Mouse (Mus musculus): ENCODE measurements around the gene Lrit3. TPM values are rescaled to one million over a fixed set of nuclear protein-coding genes. Genes with fewer than 3 reads are reported as not detected.
"Not testable (repeated sequence)": the region's sequence is repeated elsewhere in the genome, so short reads cannot be mapped to it uniquely, and the experiment has no call there.

The Lrit3 gene
- total and polyA plus RNA-seq, 3 experiments, result not detected

GRCm38 (mm10) chr3:129766971-129767794 lies 36.6 kb downstream of the Lrit3 start:
- in situ Hi-C loops (cut with MboI; ENCODE audit: low pct_ligation_motif_present, low pct_unique_long_range_greater_than_20kb, low sequenced_read_pairs), result no loop called here
- DNase-seq (ENCODE audit: extremely low read depth), result no peak

DNA sequence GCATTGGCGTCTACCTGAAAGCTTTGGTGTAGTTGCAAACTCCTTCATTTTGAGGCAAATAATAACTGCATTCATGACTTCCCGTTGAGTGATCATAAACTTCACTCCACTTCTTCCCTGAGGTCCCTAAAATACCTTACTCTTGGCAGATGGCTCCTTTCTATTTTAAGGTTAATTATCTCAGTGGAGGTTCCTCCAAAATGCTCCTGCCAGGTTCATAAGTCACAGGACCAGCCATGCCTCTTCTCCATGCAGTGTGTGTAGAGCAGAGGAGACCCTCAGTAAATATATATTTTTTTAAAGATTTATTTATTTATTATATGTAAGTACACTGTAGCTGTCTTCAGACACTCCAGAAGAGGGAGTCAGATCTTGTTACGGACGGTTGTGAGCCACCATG lies 37.7 kb downstream of the Lrit3 start:
- Histone ChIP-seq H3K9ac (ENCODE audit: insufficient read depth, low read depth) (no peak overlapping the region), H3K36me3 (replicated peaks in 1 of 2; ENCODE audit: control insufficient read depth in 1 of 2, insufficient read depth in 1 of 2, low read length in 1 of 2) (no peaks in the 10 kb centered on the region), H3K79me2 (replicated peaks; ENCODE audit: control insufficient read depth, extremely low read depth, insufficient read depth, poor library complexity, severe bottlenecking) (no peaks in the 10 kb centered on the region), H3K4me1 (ENCODE audit: control insufficient read depth in 1 of 2, insufficient read depth in 2 of 2) (no peaks in the 10 kb centered on the region), H3K9me3 (replicated peaks; ENCODE audit: low read length) (no peaks in the 10 kb centered on the region), H3K4me3 (replicated peaks in 1 of 3; ENCODE audit: low read depth in 2 of 3, low read length in 2 of 3, poor library complexity in 1 of 3) (no peak overlapping the region), H3K27me3 (replicated peaks) (no peaks in the 10 kb centered on the region), H3K4me2 (ENCODE audit: insufficient read depth, low read depth, poor library complexity, severe bottlenecking) (no peak overlapping the region), H3K27ac (ENCODE audit: insufficient read depth, low read depth) (no peak overlapping the region)
- no peak for TF ChIP-seq RAD21 (IDR thresholded peaks at IDR 0.05; ENCODE audit: low read depth, low read length)
- TF ChIP-seq ELF1 (IDR thresholded peaks at IDR 0.05; ENCODE audit: low read depth, low read length), result no peak
- no peak for TF ChIP-seq PAX5 (IDR thresholded peaks at IDR 0.05; ENCODE audit: low read length)
- no peak for TF ChIP-seq ZC3H11A (IDR thresholded peaks at IDR 0.05; ENCODE audit: low read depth, low read length)
- TF ChIP-seq JUN (IDR thresholded peaks at IDR 0.05; ENCODE audit: insufficient read depth, low read depth, low read length), result no peak
- no peak for TF ChIP-seq TBP (conservative IDR thresholded peaks at IDR 0.05; ENCODE audit: low read depth, low read length)
- no peak for TF ChIP-seq NRF1 (IDR thresholded peaks at IDR 0.05; ENCODE audit: low read depth, low read length)
- DNase-seq (ENCODE audit: extremely low read depth), result no peak
- in situ Hi-C loops (cut with MboI; ENCODE audit: low pct_ligation_motif_present, low pct_unique_long_range_greater_than_20kb, low sequenced_read_pairs), result no loop called here
- dilution Hi-C loops (cut with MboI; ENCODE audit: extremely low pct_ligation_motif_present, extremely low pct_unique_long_range_greater_than_20kb, low sequenced_read_pairs), result no loop called here

More at GRCm38 (mm10) chr3:129766971-129767794, 36.6 kb downstream of the Lrit3 start:
- H3K4me1 ChIP-seq (ENCODE audit: control insufficient read depth in 1 of 2, insufficient read depth in 2 of 2), result peaks cover 0 to 3% of the 10 kb centered on the region in 2 experiments; a peak in 1 of 4 replicates
- H3K36me3 ChIP-seq (replicated peaks in 1 of 2; ENCODE audit: control insufficient read depth in 1 of 2, insufficient read depth in 1 of 2, low read length in 1 of 2), result no peaks in the 10 kb centered on the region
- H3K79me2 ChIP-seq (replicated peaks; ENCODE audit: control insufficient read depth, extremely low read depth, insufficient read depth, poor library complexity, severe bottlenecking), result no peaks in the 10 kb centered on the region
- H3K4me3 ChIP-seq (replicated peaks in 1 of 3; ENCODE audit: low read depth in 2 of 3, low read length in 2 of 3, poor library complexity in 1 of 3), result no peak overlapping the region
- H3K27me3 ChIP-seq (replicated peaks), result no peaks in the 10 kb centered on the region
- no peak overlapping the region for H3K4me2 ChIP-seq (ENCODE audit: insufficient read depth, low read depth, poor library complexity, severe bottlenecking)
- no peak for TF ChIP-seq E2F4 (IDR thresholded peaks at IDR 0.05; ENCODE audit: insufficient replicate concordance, low read depth, low read length)
- TF ChIP-seq JUN (IDR thresholded peaks at IDR 0.05; ENCODE audit: insufficient read depth, low read depth, low read length), result no peak
- dilution Hi-C loops (cut with MboI; ENCODE audit: extremely low pct_ligation_motif_present, extremely low pct_unique_long_range_greater_than_20kb, low sequenced_read_pairs), result no loop called here
- no peak overlapping the region for H3K9ac ChIP-seq (ENCODE audit: insufficient read depth, low read depth)
- H3K27ac ChIP-seq (ENCODE audit: insufficient read depth, low read depth), result no peak overlapping the region
- H3K9me3 ChIP-seq (replicated peaks; ENCODE audit: low read length), result no peaks in the 10 kb centered on the region

DNA sequence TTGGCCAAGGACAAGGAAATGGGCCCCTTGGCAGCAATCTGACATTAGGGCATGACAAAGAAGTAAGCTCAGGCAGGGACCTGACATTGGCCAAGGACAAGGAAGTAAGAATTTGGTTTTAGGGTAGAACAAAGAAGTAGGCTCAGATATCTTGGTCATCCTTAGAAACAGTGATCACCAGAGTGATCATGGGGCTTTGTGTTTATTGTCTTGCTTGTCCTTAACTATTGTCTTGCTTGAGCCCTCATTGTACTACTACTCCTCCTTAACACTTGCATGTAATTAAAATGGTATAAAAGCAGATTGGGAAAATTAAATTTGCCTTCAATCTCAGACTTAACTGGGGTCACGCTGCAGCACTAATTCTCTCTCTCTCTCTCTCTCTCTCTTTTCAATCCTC lies 46.2 kb downstream of the Lrit3 start:
- H3K27me3 ChIP-seq (replicated peaks); H3K4me3 ChIP-seq (replicated peaks in 1 of 3; ENCODE audit: low read depth in 2 of 3, low read length in 2 of 3, poor library complexity in 1 of 3); H3K9me3 ChIP-seq (replicated peaks; ENCODE audit: low read length); dilution Hi-C loops (cut with MboI; ENCODE audit: extremely low pct_ligation_motif_present, extremely low pct_unique_long_range_greater_than_20kb, low sequenced_read_pairs); in situ Hi-C loops (cut with MboI; ENCODE audit: low pct_ligation_motif_present, low pct_unique_long_range_greater_than_20kb, low sequenced_read_pairs); H3K27ac ChIP-seq (ENCODE audit: insufficient read depth, low read depth); H3K79me2 ChIP-seq (replicated peaks; ENCODE audit: control insufficient read depth, extremely low read depth, insufficient read depth, poor library complexity, severe bottlenecking); DNase-seq (ENCODE audit: extremely low read depth); H3K36me3 ChIP-seq (replicated peaks in 1 of 2; ENCODE audit: control insufficient read depth in 1 of 2, insufficient read depth in 1 of 2, low read length in 1 of 2); H3K4me1 ChIP-seq (ENCODE audit: control insufficient read depth in 1 of 2, insufficient read depth in 2 of 2); H3K9ac ChIP-seq (ENCODE audit: insufficient read depth, low read depth); H3K4me2 ChIP-seq (ENCODE audit: insufficient read depth, low read depth, poor library complexity, severe bottlenecking): not testable (repeated sequence)
